Mouse (Mus musculus) midbrain, embryonic 16.5 days (tissue): ENCODE results near the gene Sem1. TPM values are rescaled to one million over a fixed set of nuclear protein-coding genes. Genes with fewer than 3 reads are reported as not detected.

Experiments
- ATAC-seq: fragments of 200-750 bp; cut with Nextera tagmentation; 2 replicates; pipeline ENCODE4 v1.8.0; 2017; ENCODE audit warnings: moderate TSS enrichment
- H3K27ac ChIP-seq: fragments of 300-500 bp; sonication (generic); 2 replicates; pipeline ENCODE4 v1.5.1; 2014; ENCODE audit warnings: mild to moderate bottlenecking, low read length, mixed read lengths
- H3K27me3 ChIP-seq: fragments of 300-500 bp; sonication (generic); 2 replicates; pipeline ENCODE4 v1.6.1; 2014; ENCODE audit warnings: low read depth, low read length, mixed read lengths; ENCODE audit not compliant: control insufficient read depth, insufficient read depth
- H3K36me3 ChIP-seq: fragments of 300-500 bp; sonication (generic); 2 replicates; pipeline ENCODE4 v1.6.1; 2014; ENCODE audit warnings: mild to moderate bottlenecking, low read length, moderate library complexity, mixed read lengths; ENCODE audit not compliant: control insufficient read depth, insufficient read depth
- H3K4me1 ChIP-seq: fragments of 300-500 bp; sonication (generic); 2 replicates; pipeline ENCODE4 v1.6.1; 2014; ENCODE audit warnings: mild to moderate bottlenecking, low read length, mixed read lengths; ENCODE audit not compliant: control insufficient read depth, insufficient read depth
- H3K4me2 ChIP-seq: fragments of 300-500 bp; sonication (generic); 2 replicates; pipeline ENCODE4 v1.6.1; 2014; ENCODE audit warnings: mild to moderate bottlenecking, low read length, mixed read lengths
- H3K4me3 ChIP-seq: fragments of 300-500 bp; sonication (generic); 2 replicates; pipeline ENCODE4 v1.5.1; 2014; ENCODE audit warnings: low read depth, mild to moderate bottlenecking, low read length, moderate library complexity, mixed read lengths
- H3K9ac ChIP-seq: fragments of 300-500 bp; sonication (generic); 2 replicates; pipeline ENCODE4 v1.6.1; 2014; ENCODE audit warnings: low read depth, low read length, mixed read lengths
- H3K9me3 ChIP-seq: fragments of 300-500 bp; sonication (generic); replicated peaks from 2 replicates; pipeline ENCODE4 v1.6.1; 2014; ENCODE audit warnings: mild to moderate bottlenecking, low read length, mixed read lengths; ENCODE audit not compliant: control insufficient read depth, poor library complexity, severe bottlenecking
- WGBS: fragments of 180-500 bp; shearing (Covaris S2); extraction: QIAGEN DNeasy Blood & Tissue Kit; methylation state at CpG from one replicate; pipeline ENCODE4 v1.1.7; 2014; 5-methylcytosine and 5-hydroxymethylcytosine counted together
- polyA plus RNA-seq: library from polyadenylated mRNA; unstranded; fragments of >200 nt; fragmentation: Nextera tagmentation; extraction: Ambion mirVana; gene quantifications from 2 replicates; pipeline ENCODE4 v1.2.1, GENCODE M21; 2015

The Sem1 gene
- polyA plus RNA-seq, 1 experiment from 2014 or later, result 118 TPM

- WGBS, result 76% methylated on average over 3 of the region's 3 CpGs
- Histone ChIP-seq H3K36me3 (no peaks in the 10 kb centered on the region), H3K4me2 (no peak overlapping the region), H3K4me3 (no peak overlapping the region), H3K9me3 (no peaks in the 10 kb centered on the region), H3K27me3 (no peaks in the 10 kb centered on the region), H3K4me1 (no peaks in the 10 kb centered on the region), H3K27ac (no peak overlapping the region), H3K9ac (no peak overlapping the region)
- no peak for ATAC-seq
These were observed 10.0 kb downstream of the Sem1 start for GRCm38 (mm10) chr6:6568436-6568835.

GRCm38 (mm10) chr6:6563691-6564090 is 14.8 kb downstream of the Sem1 start:
- Histone ChIP-seq H3K9ac (no peak overlapping the region), H3K27ac (no peak overlapping the region), H3K27me3 (no peaks in the 10 kb centered on the region), H3K4me3 (no peak overlapping the region), H3K36me3 (no peaks in the 10 kb centered on the region), H3K4me2 (no peak overlapping the region), H3K9me3 (no peaks in the 10 kb centered on the region), H3K4me1 (no peaks in the 10 kb centered on the region)
- WGBS, result 91% methylated on average over 5 of the region's 5 CpGs
- no peak for ATAC-seq

GRCm38 (mm10) chr6:6562716-6563115 is 15.7 kb downstream of the Sem1 start:
- H3K9me3 ChIP-seq, result no peaks in the 10 kb centered on the region

GRCm38 (mm10) chr6:6557647-6558046 is 20.8 kb downstream of the Sem1 start:
- H3K36me3 ChIP-seq, result peaks cover 9% of the 10 kb centered on the region
- ATAC-seq, result no peak
- 98% methylated on average over 1 of the region's 1 CpGs for WGBS

More at GRCm38 (mm10) chr6:6562716-6563115, 15.7 kb downstream of the Sem1 start:
- Histone ChIP-seq H3K27ac (no peak overlapping the region), H3K27me3 (no peaks in the 10 kb centered on the region), H3K9ac (no peak overlapping the region), H3K36me3 (no peaks in the 10 kb centered on the region), H3K4me2 (no peak overlapping the region), H3K4me3 (no peak overlapping the region), H3K4me1 (no peaks in the 10 kb centered on the region)
- ATAC-seq, result no peak
- 68% methylated on average over 5 of the region's 5 CpGs for WGBS

GRCm38 (mm10) chr6:6552006-6552405 is 26.5 kb downstream of the Sem1 start:
- Histone ChIP-seq H3K9me3 (no peaks in the 10 kb centered on the region), H3K4me1 (no peaks in the 10 kb centered on the region), H3K4me3 (no peak overlapping the region), H3K9ac (no peak overlapping the region), H3K27ac (no peak overlapping the region), H3K4me2 (no peak overlapping the region), H3K27me3 (no peaks in the 10 kb centered on the region), H3K36me3 (peaks cover 6% of the 10 kb centered on the region)
- no peak for ATAC-seq
- WGBS, result 92% methylated on average over 6 of the region's 6 CpGs

More at GRCm38 (mm10) chr6:6557647-6558046, 20.8 kb downstream of the Sem1 start:
- Histone ChIP-seq H3K27ac (no peak overlapping the region), H3K4me1 (no peaks in the 10 kb centered on the region), H3K27me3 (no peaks in the 10 kb centered on the region), H3K4me3 (no peak overlapping the region), H3K9me3 (no peaks in the 10 kb centered on the region), H3K9ac (no peak overlapping the region), H3K4me2 (no peak overlapping the region)

- no peak overlapping the region for H3K27ac ChIP-seq
- no peak for ATAC-seq
- 80% methylated on average over 5 of the region's 5 CpGs for WGBS
These were observed 30.5 kb downstream of the Sem1 start for GRCm38 (mm10) chr6:6547997-6548396.

GRCm38 (mm10) chr6:6544255-6544645 is 34.2 kb downstream of the Sem1 start:
- H3K27me3 ChIP-seq, result no peaks in the 10 kb centered on the region
- H3K9me3 ChIP-seq, result no peaks in the 10 kb centered on the region
- no peak overlapping the region for H3K4me3 ChIP-seq
- no peak overlapping the region for H3K4me2 ChIP-seq
- no peak for ATAC-seq
- no peaks in the 10 kb centered on the region for H3K36me3 ChIP-seq
- H3K4me1 ChIP-seq, result no peaks in the 10 kb centered on the region
- WGBS, result 82% methylated on average over 4 of the region's 4 CpGs
- no peak overlapping the region for H3K9ac ChIP-seq
- no peak overlapping the region for H3K27ac ChIP-seq

More at GRCm38 (mm10) chr6:6547997-6548396, 30.5 kb downstream of the Sem1 start:
- no peaks in the 10 kb centered on the region for H3K36me3 ChIP-seq
- no peaks in the 10 kb centered on the region for H3K9me3 ChIP-seq
- H3K4me3 ChIP-seq, result no peak overlapping the region
- no peaks in the 10 kb centered on the region for H3K27me3 ChIP-seq
- no peak overlapping the region for H3K4me2 ChIP-seq
- no peaks in the 10 kb centered on the region for H3K4me1 ChIP-seq
- H3K9ac ChIP-seq, result no peak overlapping the region

GRCm38 (mm10) chr6:6543606-6544254 is 34.7 kb downstream of the Sem1 start:
- no peaks in the 10 kb centered on the region for H3K4me1 ChIP-seq
- H3K4me3 ChIP-seq, result no peak overlapping the region
- no peak for ATAC-seq
- H3K36me3 ChIP-seq, result no peaks in the 10 kb centered on the region
- H3K9ac ChIP-seq, result no peak overlapping the region
- H3K4me2 ChIP-seq, result no peak overlapping the region
- H3K27ac ChIP-seq, result no peak overlapping the region
- no peaks in the 10 kb centered on the region for H3K27me3 ChIP-seq
- 91% methylated on average over 9 of the region's 9 CpGs for WGBS
- no peaks in the 10 kb centered on the region for H3K9me3 ChIP-seq

- ATAC-seq, result no peak
These were observed 36.3 kb downstream of the Sem1 start for GRCm38 (mm10) chr6:6542133-6542532.

More at GRCm38 (mm10) chr6:6542133-6542532, 36.3 kb downstream of the Sem1 start:
- Histone ChIP-seq H3K4me1 (no peaks in the 10 kb centered on the region), H3K9ac (no peak overlapping the region), H3K9me3 (no peaks in the 10 kb centered on the region), H3K27ac (no peak overlapping the region), H3K4me2 (no peak overlapping the region), H3K36me3 (no peaks in the 10 kb centered on the region), H3K27me3 (no peaks in the 10 kb centered on the region), H3K4me3 (no peak overlapping the region)
